Mouse (Mus musculus) ovary, postnatal 14 days (tissue): ENCODE data around the gene Prkcb.

Source experiments
- DNase-seq: peaks from one replicate; pipeline ENCODE4 v3.0.0; 2022; ENCODE audit warnings: low spot score

The Prkcb gene

DNA sequence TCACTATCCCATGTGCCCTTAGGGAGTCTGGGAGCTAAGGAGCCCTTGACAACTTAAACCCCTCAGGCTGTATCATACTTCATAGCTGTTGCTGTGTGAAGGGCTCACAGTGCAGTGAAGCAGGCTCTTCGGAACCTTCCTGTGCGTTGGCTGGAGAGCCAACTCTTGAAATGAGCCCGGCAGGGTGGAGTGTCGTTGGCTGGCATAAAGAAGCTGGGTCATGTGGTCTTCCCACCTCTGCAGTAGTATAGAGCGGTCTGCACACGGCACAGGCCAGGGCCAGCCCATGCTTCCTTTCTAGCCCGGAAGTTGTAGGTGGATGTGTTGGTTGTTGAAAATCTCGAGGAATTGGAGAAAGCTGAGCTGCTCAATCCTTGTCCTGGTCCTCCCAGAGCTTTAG lies 179.3 kb downstream of the Prkcb start:
- DNase-seq, result no peak

DNA sequence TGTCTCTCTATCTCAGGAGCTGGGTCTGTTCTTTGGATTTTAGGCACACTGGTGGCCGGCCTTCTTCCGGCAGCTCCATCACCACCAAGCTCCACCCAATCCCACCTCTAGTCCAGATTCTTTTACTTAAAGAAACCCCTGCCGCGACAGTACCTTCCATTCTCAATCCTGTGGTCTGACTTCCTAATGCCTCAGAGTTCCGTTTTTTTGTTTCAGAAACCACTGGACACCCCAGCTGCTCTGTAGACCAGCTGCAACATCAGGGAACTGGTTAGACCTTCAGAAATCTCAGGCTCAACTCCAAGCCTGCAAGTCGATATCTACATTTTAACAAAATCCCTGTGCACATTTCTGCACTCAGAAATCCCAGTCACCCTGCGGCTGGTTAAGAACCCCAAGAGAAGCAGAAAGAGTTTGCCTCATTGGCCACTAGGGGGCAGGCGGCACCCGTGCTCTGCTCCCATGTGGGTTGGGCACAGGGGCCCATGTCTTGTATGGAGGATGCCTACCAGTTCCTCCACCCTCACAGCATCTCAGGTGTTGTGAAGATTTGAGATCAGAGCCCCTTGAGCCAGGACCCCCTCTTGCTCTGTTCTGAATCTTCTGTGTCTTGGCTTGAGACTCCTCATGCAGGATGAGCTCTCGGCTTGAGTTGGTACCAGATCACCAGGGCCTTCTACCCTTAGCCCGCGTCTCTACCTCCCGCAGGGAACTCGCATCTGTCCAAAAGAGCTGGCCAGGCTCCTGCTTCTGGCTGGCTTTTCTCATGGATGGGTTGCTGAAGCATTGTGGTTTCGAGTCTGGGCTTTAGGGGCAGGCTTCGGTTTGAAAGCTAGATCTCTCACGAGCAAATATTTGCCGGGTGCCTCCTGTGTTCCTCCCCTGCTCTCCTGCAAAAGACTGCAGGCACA lies 182.1 kb downstream of the Prkcb start:
- DNase-seq, result peak; percentile 65

DNA sequence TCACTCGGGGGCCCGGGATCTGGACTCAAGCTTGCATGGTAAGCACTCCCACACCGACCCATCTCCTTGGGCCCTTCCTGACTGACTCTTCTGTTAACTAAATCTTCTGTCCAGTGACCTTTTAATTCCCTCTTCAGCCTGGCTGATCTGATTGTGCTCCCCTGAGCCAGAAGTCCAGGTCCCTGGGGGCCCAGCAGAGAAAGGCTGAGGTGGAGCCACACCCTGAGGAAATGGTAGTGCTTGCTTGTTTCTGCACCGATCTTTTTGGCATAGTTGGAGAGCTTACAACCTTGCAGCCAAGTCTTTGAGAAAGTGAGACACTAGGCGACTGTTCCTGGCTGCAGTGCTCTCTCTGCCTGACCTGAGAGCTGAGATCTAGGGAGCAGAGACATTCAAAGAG lies 183.7 kb downstream of the Prkcb start:
- no peak for DNase-seq

DNA sequence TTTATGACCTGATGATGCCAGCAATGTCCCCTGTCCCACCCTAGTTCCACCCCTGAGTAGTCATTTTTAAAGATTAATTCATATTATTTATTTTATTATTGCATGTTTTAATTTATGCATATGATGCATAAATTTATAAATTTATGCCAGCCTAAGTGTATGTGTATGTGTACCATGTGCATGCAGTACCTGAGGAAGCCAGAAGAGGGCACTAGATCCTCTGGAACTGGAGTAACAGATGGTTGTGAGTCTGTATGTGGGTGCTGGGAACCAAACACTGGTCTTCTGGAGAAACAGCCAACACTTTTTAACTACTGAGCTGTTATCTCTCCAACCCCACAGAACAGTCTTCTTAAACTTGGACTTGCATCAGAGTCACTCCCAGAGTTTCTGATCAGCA lies 186.5 kb downstream of the Prkcb start:
- no peak for DNase-seq

DNA sequence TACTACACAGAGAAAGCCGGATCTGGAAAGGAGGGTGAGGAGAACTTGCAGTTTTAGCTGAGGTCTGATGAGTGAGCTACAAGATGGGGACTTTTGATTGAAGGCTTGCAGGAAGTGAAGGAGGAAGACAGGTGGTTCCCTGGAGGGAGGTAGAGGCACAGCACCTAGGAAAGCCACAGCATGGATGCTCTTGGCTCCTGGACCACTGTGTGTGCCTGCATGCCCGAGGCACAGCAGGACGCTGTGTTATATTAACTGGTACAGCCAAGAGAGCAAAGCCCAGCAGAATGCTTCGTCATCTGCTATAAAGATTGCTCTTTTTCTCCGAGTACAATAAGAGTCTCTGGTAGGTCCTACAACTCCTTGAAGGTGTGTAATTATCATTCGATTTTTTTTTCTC lies 188.1 kb downstream of the Prkcb start:
- DNase-seq, result no peak

DNA sequence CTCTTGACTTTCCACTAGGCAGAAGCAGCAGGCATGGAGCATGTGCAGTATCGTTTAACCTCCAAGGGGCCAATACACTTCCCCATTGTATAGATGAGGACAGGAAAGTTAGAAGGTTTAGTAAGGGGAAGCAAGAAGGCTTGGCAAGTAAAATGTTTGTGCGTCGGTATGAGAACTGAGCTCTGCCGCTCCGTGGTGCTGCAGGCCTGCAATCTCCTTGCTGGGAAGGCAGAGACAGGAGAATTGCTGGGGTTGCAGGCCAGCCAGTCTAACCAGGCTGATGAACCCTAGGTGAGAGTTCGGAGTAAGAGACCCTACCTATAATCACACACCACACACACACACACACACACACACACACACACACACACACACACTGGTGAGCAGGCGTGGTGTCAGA lies 188.6 kb downstream of the Prkcb start:
- DNase-seq, result no peak

DNA sequence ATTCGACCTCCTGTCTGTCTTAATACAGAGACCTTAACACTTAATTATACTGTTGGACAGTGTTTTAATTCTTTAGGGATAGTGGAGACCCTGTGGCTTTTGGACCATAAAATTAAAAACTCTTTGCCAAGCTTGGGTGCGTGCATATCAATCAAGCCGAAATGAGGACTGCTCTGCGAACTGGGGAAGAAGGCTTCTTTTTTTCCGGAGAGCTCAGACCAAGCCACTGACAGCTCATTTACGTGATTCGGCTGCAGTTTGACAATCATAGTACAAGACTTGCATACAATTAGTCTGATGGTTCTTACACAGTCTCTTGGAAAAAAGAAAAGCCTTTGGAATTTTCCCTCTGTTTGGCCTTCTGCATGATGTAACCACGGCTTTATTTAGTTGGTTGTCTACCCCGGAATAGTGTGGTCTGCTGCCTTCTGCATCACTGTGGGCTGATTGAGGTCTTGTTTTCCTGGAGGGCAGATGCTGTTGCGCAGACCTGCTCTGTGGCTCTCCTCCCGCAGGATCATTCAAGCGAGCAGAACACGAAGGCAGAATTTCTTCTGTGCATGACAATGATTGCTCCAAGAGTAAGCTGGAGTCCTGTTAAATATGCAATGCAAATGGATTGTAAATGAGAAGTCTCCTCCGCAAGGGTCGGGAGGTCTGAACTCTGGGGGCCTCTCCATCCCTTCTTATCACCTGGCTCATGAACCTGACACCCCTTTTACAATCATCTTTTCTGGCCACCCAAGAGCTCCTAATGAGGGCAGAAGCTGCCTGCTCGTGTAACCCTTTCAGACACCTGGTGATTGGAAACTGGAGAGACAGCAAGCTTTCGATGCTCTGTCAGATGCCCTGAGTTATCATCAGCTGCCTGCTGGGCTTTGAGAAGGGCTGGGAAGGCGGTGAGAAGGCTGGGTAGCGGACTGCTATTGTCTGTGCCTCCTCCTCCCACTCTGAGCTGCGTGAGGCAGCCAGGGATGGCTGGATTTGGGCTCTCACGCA lies 189.3 kb downstream of the Prkcb start:
- DNase-seq, result no peak

DNA sequence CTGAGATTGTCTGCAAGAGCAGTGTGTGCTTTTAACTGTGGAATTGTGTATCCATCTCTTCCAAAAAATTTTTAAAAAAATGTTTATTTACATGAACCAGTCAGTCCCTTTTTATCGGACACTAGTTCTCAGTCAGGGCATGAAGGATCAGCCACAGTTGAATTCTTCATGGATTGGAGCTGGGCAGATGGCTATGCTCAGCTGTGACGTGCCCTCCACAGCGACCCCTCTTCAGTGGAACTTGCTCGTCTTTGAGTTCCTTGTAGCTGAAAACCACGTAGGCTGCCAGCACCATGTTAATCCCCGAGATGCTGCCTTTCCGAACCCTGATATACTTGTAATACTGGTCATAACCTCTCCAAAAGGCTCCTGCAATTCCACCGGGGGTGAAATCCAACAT lies 195.4 kb downstream of the Prkcb start:
- no peak for DNase-seq

DNA sequence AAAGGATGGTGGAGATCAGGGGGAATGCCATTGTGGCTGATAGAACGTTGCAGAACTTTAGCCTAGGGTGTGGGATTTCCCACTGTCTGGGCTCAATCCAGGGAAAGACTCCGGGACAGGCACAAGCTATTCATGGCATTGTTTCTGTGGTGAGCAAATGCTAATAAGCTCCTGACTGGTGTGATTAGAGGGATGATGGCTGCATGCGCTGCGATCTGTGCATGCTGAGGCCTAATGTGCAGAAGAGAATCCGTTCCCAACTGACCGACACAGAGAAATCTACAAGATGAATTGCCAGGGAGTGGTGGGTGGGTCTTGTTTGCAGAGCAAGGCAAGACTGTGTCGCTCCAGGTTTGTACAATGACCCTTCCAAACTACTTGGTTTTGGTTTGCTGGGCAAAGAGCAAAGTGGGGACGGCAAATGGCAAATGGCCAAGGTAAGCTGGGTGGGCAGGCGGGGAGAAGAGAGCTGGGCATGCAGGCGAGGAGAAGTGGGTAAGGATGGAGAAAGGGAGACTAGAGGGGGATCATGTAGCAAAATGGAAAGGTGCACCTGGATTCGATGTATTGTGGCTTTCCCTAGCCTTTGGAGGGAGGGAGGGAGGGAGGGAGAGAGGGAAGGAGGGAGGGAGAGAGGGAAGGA lies 199.5 kb downstream of the Prkcb start:
- no peak for DNase-seq

DNA sequence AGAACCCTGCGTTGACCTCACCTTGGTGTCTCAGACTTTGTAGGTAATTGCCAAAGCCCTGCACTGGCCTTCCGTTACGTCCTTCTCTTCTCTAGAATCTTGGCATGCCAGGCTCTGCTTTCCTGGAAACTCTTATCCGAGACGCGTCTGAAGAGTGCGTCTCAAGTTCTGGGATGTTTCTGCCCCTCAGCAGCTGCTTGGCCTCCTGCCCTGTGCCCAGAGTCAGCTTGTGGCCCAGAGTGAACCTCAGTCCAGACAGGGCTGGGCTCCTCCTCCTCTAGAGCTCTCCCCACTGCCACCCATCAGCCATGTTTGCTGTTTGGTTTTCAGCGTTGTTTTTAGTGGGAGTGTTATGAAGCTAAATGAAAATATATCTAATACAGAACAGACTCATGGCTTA lies 203.5 kb downstream of the Prkcb start:
- no peak for DNase-seq

DNA sequence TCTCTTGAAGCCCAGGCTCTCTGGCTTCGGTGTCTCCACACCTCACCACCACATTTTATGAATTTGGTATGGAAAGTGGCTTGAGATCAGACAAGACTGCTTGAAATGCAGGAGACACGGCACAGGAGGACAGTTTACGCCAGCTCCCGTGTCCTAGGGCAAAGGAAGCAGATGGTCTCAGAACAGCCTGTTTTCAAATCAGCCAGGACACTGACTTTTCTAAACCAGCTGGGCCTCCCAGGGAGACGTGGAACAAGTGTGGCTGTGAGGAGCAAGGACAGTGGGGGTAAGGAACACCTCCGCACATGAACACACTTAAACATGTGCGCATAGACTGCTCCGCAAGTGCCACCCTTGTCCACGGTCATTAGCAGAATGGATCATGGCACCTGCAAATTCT lies 204.4 kb downstream of the Prkcb start:
- no peak for DNase-seq

DNA sequence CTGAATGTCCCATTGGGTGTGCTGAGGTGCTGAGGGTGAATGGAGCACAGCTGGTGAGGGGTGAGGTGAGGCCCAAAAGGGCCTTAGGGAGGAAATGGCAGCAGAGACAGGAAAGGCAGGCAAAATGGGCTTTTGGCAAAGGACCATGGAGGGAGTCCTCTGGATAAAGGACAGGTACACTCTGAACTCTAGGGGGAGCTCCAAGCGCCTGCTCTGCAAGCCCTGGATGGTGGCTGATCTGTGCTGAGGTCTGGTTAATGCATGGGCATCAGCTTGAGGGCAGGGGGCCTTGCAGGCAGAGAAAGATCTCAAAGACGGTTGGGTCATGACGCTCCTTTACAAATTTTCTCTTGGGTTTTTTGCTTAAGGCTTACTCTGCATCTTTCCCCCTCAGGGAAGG lies 205.5 kb downstream of the Prkcb start:
- peak; percentile 27 for DNase-seq

DNA sequence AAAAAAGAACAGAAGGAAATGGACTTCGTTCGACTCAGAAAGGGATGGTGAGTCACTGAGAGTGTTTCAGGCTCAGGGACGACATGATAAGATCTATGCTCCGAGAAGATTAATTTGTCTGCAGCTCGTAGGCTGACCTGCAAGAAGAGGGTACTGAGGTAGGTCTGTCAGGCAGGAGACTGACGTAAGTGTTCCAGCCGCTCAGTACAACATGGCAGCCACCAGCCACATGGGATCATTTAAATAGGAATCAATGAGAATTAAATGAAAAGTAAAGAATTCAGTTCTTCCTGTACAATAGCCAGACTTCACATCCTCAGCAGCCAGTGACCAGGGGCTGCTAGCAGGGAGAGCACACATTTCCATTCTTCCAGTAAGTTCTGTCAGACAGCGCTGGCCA lies 209.0 kb downstream of the Prkcb start:
- DNase-seq, result no peak

DNA sequence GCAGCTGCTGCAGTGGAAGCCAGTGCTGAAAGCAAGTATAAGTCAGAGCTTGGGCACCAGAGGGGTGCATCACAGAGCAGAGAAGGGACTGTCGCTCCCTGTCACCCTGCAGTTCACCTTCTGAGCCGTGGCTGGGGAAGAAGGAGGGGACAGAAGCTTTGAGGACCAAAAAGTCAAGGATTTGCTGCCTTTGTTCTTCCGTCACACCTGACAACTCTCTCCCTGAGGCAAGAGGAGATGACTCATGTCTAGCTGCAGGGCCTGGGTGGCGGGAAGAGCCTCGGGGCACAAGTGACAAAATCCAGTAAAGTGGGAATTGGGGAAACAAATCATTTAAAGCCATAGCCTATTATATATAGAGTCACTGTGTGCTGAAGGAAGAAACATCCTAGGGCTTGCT lies 209.9 kb downstream of the Prkcb start:
- DNase-seq, result no peak

DNA sequence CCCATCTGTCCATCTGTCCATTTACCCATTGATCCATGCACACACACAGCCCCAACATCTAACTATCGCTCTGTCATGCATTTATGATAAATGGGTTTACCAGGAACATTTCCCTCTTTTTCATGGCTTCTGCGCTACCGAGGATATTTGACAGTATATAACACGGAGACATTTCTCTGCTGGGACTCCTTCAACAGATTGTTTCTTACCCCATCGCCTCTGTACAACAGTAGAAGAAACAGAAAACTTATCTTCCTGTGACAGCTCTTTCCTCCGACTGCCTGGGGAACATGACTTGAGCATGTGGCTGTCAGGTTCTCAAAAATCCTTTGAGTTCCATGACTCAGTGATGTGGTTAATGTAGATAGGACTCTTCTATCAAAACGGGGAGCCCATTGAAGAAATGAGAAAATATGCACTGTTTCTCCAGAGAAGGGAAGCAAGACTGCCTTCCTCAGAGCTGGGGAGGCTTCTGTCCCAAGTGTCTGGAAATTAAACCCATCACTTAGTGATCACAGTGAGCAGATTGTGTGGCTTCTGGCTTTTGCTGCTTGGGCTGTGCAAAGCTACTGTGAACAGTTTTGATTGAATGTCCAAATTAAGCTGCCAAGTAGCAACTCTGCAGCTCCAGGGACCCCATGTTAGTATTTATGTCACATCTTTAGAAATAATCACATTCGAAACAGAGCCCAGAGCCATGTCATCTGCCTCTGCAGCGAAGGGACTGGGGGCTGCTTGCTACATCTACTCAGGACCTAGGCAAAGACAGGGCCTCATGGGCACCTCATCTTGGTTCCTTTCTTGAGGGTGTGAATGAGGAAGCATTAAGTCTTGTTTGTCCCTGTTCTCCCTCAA lies 211.4 kb downstream of the Prkcb start:
- DNase-seq, result no peak

DNA sequence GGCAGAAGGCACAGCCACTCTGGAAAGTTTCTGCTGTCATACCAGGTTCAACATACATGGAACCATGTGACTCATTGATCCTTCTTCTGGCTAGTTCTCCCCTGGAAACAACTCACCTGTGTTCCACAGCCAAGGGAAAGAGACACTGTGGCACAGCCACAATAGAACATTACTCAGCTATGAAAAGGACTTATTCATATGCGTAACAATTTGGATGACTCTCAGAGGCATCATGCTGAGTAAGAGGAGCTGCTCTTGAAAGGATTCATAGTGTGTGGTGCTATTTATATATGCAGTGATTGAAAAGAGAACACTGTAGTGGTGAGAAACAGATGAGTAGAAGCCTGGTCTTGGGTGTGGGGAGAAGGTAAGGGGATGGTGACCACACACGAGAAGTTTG lies 217.9 kb downstream of the Prkcb start:
- DNase-seq, result no peak

DNA sequence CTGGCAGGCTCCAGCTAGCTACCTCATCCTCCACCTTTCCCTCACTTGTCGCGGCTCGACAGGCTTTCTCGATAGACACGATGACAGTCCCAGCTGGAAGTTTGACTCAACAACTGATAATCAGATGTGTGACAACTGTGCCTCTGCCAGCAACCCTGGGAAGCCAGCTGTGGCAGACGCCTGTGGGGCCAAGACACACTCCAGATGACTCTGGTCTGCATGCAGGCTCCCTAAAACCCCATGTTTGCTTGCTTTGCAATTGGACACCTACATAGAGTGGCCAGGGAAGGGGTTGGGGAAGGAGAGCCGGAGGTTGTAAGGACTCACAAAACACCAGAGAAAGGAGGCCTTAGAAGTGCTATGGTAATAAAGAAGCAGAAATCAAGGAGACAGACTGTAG lies 221.4 kb downstream of the Prkcb start:
- DNase-seq, result no peak

DNA sequence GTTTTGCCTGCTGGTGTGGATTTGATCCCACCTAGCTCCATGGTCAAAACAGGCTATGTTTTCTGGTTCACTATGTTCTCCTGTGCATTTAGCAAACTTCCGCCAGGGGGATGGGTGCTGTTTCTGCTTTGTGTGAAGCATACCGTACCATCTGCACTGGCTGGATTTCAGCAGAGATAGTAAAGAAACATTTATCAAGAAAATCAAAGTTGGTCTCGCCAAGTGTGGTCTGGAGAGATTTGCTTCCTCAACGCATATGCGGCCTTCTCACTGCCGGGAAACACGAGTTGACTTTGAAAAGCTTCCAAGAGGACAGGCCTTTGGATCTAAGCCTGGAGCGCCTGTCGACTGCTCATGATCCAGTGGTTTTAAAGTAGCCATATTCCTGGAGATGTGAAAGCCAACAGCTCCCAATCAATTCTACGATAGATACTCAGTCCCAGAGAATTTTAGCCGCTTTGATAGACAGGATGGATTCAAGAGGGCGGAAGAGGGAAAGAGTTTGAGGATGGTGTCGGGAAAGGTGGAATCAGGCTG lies 223.9 kb downstream of the Prkcb start:
- DNase-seq, result peak; percentile 6

DNA sequence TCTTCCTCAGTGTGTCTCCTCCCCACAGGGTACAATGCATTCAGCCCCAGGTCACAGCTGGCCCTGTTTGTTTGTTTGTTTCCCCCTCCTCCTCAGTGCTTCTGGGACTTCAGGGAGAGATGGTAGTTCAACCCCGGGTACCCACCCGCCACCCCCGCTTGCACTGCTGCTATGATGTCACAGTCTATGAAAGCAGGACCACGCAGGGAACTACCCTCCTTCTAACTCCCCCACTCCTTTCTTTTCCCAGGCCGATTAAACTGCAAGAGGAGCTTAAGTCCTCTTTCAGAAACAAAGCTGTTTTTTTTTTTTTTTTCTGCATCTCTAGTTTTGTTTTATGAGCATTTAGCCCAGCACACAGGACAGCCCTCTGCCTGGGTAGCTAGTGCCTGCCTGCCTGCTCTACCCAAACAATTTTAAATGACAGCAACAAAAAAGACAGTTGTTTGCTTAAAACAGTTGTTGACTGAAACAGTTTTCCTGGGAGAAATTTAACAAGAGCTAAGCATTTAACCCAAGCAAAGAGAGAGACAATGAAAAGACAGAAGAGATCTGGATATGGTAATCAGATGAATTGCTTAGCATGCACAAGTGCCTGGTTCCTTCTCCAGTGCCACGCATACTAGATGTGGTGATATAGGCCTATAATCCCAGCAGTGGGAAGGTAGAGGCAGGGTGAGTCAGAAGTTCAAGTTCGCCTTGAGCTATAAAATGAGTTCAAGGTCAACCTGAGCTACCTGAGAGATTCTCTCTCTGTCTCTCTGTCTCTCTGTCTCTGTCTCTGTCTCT lies 232.5 kb downstream of the Prkcb start:
- DNase-seq, result no peak

DNA sequence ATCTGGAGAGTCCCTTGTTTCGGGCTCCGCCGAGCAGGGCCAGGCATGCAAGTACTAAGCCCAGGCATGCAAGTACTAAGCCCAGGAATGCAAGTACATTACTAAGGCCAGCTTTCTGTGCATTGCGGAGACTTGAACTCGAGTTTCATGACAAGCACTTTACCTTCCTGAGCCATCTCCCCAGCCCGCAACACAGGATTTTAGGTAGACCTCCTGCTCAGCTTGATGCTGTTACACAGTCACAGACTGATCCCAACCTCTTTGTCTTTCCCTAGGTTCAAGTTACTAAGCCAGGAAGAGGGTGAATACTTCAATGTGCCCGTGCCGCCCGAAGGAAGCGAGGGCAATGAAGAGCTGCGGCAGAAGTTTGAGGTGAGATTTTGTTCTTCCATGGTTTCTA lies 239.7 kb downstream of the Prkcb start:
- no peak for DNase-seq
